ENCODE assay signal across 9 mouse cellular contexts in genomic region chr2:33689880-33690462, GRCm38 (mm10). TPM values are rescaled to one million over a fixed set of nuclear protein-coding genes. Genes with fewer than 3 reads are reported as not detected.
A peak's percentile ranks its signal among the peaks of the same experiment; 100 is the strongest.
DNase-seq lines count a peak whose midpoint lies in the region; ATAC-seq lines count a peak whose summit lies in the region.
"Had no signal": no experiment of that assay in that cellular context is flagged by ENCODE, and none has a peak within 500 bp of the region (broad histone marks: within the 10 kb centered on the region; RNA-seq: fewer than 3 reads in every experiment).

No protein-coding gene starts in this region.

- intact Hi-C loops in left cerebral cortex, postnatal 4 days (cut with DNase I): no loop called here
- intact Hi-C loops in left cerebral cortex, postnatal 36 days (cut with DNase I): no loop called here

- no peak for ATAC-seq in CD4-positive, CD25-positive, alpha-beta regulatory T cell, adult 4 months
- ATAC-seq in megakaryocyte, adult 5-6 weeks (ENCODE audit: poor library complexity, severe bottlenecking): no peak

- DNase-seq in CD4-positive, CD25-positive, alpha-beta regulatory T cell, adult 2 months (ENCODE audit: low read depth, low spot score): peak; percentile 60
- peak; percentile 74 for DNase-seq in left cerebral cortex, postnatal 4 days
- DNase-seq in left cerebral cortex, postnatal 36 days (ENCODE audit: low spot score in 2 of 2): no peak
- peak; percentile 20 for DNase-seq in c-Kit-positive CD71-positive TER-119-negative erythroid progenitor cells, embryonic 14.5 days (ENCODE audit: low read depth)
- peak; percentile 68 for DNase-seq in kidney, postnatal 10 days
- peak; percentile 10 to 38 for DNase-seq in natural killer cell, adult 2 months (ENCODE audit: low spot score in 2 of 2)

RNA-seq across cellular contexts. Expression of gene Lmx1b, which starts 49.7 kb away (rescaled TPM):
- not detected for polyA plus RNA-seq in CD4-positive, CD25-positive, alpha-beta regulatory T cell, adult 4 months (2017; shearing (Covaris generic))
- total RNA-seq in left cerebral cortex, postnatal 4 days (2021): under 1 TPM; 0.24 to 0.26 TPM
- under 1 TPM; 0.25 to 0.34 TPM for total RNA-seq in left cerebral cortex, postnatal 36 days (2021)
- total RNA-seq in megakaryocyte, adult 5-6 weeks (2015): not detected in 2 replicates
- total RNA-seq in megakaryocyte, adult 5-6 weeks (2017): not detected in 2 replicates
- polyA plus RNA-seq: C2C12 had no signal

Comparison
In these comparisons a context has a peak if more than half of its experiments do, and no peak if none do; other contexts are left out.
1. DNase-seq: peak in CD4-positive, CD25-positive, alpha-beta regulatory T cell, adult 2 months (single experiment), left cerebral cortex, postnatal 4 days (single experiment), c-Kit-positive CD71-positive TER-119-negative erythroid progenitor cells, embryonic 14.5 days (single experiment), kidney, postnatal 10 days (single experiment) and natural killer cell, adult 2 months (2 of 2); none in left cerebral cortex, postnatal 36 days (0 of 2).